Mouse (Mus musculus): ENCODE data around the gene Aox1. TPM values are rescaled to one million over a fixed set of nuclear protein-coding genes. Genes with fewer than 3 reads are reported as not detected.

Aox1 gene
- polyA plus RNA-seq, 1 experiment from 2014 or later, result 1.8 TPM

DNA sequence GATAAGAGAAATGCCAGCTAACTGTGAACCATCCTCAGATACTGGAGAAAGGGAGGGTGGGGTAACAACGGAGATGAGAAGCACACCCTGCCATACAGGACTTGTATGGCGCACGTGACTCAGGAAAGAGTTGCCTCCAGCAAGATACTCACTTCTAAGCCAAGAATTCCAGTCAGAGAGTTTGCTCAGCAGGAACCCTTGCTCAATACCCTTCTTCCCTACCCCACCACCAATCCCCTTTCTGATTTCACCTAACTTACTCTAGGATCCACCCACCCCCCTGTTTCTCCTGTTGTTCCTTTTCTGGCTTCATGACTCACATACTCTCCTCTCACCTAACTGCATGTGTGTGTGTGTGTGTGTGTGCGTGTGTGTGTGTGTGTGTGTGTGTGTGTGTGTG lies 81.6 kb downstream of the Aox1 start:
- peak; percentile 33 for TF ChIP-seq EP300 (IDR thresholded peaks at IDR 0.05)
- no peak for TF ChIP-seq CTCF (IDR thresholded peaks at IDR 0.05)
- no peaks in the 10 kb centered on the region for H3K36me3 ChIP-seq (ENCODE audit: insufficient read depth, low read length)
- peak; percentile 88 for DNase-seq (ENCODE audit: low spot score)
- H3K4me2 ChIP-seq (replicated peaks; ENCODE audit: low read depth, low read length), result no peak overlapping the region
- no peak overlapping the region for H3K4me3 ChIP-seq (ENCODE audit: low read depth, low read length)
- H3K9me3 ChIP-seq (ENCODE audit: low read length), result no peaks in the 10 kb centered on the region
- H3K27ac ChIP-seq (ENCODE audit: low read length), result no peak overlapping the region
- 70% methylated on average over 4 of the region's 4 CpGs for WGBS
- no peaks in the 10 kb centered on the region for H3K27me3 ChIP-seq (replicated peaks; ENCODE audit: insufficient read depth, low read length)
- ATAC-seq, result peak; percentile 74
- H3K9ac ChIP-seq (replicated peaks; ENCODE audit: low read depth), result no peak overlapping the region
- no peaks in the 10 kb centered on the region for H3K4me1 ChIP-seq (ENCODE audit: insufficient read depth, low read depth, low read length)

DNA sequence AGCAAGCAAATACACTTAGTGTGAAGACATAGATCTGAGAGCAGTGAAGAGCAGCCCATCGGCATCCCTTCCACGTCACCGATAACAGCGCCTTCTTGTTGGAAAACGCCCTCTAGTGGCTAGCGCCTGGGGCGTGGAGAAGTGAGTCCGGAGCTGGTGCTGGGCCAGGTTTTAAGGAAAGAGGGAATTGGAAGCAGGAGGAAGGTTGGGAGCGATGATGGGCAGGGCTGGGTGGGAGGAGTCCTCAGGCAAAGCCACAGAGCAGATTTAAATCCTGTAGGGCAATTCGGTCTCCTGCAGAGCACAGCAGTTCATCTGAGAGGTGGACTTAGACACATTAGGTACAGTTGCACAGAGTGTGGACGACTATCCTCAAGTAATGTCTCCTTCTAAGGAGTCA lies 83.1 kb downstream of the Aox1 start, which contains the start of gene Aox3:
Gene Aox3, plus strand, starts transcription at position 251 of the 400 bp plus-strand sequence.
- TF ChIP-seq EP300 (IDR thresholded peaks at IDR 0.05) (no peak), CTCF (IDR thresholded peaks at IDR 0.05) (peak; percentile 86)
- Histone ChIP-seq H3K4me3 (ENCODE audit: low read depth, low read length) (no peak within 1 kb of the TSS), H3K4me1 (ENCODE audit: insufficient read depth, low read depth, low read length) (no peaks in the 10 kb centered on the region), H3K9ac (replicated peaks; ENCODE audit: low read depth) (no peak within 1 kb of the TSS), H3K9me3 (ENCODE audit: low read length) (no peaks in the 10 kb centered on the region), H3K27me3 (replicated peaks; ENCODE audit: insufficient read depth, low read length) (no peaks in the 10 kb centered on the region), H3K36me3 (ENCODE audit: insufficient read depth, low read length) (no peaks in the 10 kb centered on the region), H3K27ac (ENCODE audit: low read length) (no peak within 1 kb of the TSS), H3K4me2 (replicated peaks; ENCODE audit: low read depth, low read length) (peak within 1 kb of the TSS; percentile 17)
- ATAC-seq, result peak; percentile 70
- DNase-seq (ENCODE audit: low spot score), result peak; percentile 92
- 12% methylated on average over 11 of the region's 11 CpGs for WGBS

DNA sequence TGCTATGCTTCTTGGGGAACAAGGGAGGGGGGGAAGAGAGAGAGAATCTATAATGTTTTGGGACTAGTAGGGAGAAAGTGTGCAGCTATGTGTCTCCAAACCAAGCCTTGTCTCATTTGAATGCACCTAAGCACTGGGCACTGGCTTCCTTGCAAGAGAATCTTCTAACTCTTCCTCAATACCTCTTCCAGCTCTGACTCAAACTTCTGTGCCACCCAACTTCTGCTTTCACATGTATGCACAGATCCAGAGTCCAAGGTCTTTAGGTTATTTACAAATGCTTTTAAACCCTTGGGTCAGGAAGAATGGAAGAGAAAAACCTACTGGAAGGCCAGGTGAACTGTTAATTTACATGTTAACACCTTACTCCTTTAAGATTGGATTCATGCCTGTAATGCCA lies 83.7 kb downstream of the Aox1 start:
- no peak overlapping the region for H3K27ac ChIP-seq (ENCODE audit: low read length)

GRCm38 (mm10) chr1:58114021-58114560 lies 84.4 kb downstream of the Aox1 start:
- Histone ChIP-seq H3K27ac (ENCODE audit: low read length) (no peak overlapping the region), H3K4me2 (replicated peaks; ENCODE audit: low read depth, low read length) (peak overlapping the region; percentile 17), H3K36me3 (ENCODE audit: insufficient read depth, low read length) (no peaks in the 10 kb centered on the region), H3K4me1 (ENCODE audit: insufficient read depth, low read depth, low read length) (no peaks in the 10 kb centered on the region), H3K27me3 (replicated peaks; ENCODE audit: insufficient read depth, low read length) (no peaks in the 10 kb centered on the region), H3K9ac (replicated peaks; ENCODE audit: low read depth) (no peak overlapping the region), H3K9me3 (ENCODE audit: low read length) (no peaks in the 10 kb centered on the region), H3K4me3 (ENCODE audit: low read depth, low read length) (no peak overlapping the region)
- TF ChIP-seq CTCF (IDR thresholded peaks at IDR 0.05) (no peak), EP300 (IDR thresholded peaks at IDR 0.05) (no peak)
- 39% methylated on average over 6 of the region's 6 CpGs for WGBS
- DNase-seq (ENCODE audit: low spot score) (peak; percentile 59), ATAC-seq (peak; percentile 65)

More for the DNA sequence above, 83.7 kb downstream of the Aox1 start:
- Histone ChIP-seq H3K4me3 (ENCODE audit: low read depth, low read length) (no peak overlapping the region), H3K9ac (replicated peaks; ENCODE audit: low read depth) (no peak overlapping the region), H3K27me3 (replicated peaks; ENCODE audit: insufficient read depth, low read length) (no peaks in the 10 kb centered on the region), H3K36me3 (ENCODE audit: insufficient read depth, low read length) (no peaks in the 10 kb centered on the region), H3K4me1 (ENCODE audit: insufficient read depth, low read depth, low read length) (no peaks in the 10 kb centered on the region), H3K9me3 (ENCODE audit: low read length) (no peaks in the 10 kb centered on the region), H3K4me2 (replicated peaks; ENCODE audit: low read depth, low read length) (peak overlapping the region; percentile 17)
- no peak for DNase-seq (ENCODE audit: low spot score)
- no peak for ATAC-seq
- no peak for TF ChIP-seq EP300 (IDR thresholded peaks at IDR 0.05)
- TF ChIP-seq CTCF (IDR thresholded peaks at IDR 0.05), result no peak

DNA sequence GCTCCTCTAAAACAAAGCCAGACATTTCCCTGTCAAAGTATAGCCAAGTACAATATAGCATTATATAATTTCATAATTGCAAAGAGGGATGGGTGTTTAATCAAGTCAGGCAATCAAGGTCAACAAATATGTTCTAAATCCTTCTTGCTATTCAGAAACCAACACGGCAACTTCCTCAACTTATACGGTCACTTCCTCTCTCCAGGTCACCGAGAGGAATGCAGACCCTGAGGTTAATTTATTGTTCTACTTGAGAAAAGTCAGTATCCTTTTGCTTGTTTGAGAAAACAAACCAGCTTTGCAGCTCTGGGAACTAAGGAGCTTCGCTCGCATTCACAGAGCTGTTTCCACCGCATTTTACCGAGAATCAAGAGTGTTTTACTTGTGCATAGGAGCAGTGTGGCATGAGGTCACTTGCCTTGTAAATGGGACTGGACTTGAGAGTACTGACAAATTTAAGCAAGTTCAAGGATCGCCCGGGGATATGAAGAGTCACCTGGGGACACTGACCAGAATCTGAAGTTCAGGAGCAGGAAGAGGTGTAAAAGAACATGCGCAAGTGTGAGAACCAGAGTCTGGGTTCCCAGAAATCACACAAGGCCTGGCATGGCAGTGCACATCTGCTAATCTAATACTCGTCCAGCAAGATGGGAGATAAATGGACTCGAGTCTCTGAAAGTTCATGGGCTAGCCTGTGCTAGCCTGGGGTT lies 85.1 kb downstream of the Aox1 start:
- no peaks in the 10 kb centered on the region for H3K4me1 ChIP-seq (ENCODE audit: insufficient read depth, low read depth, low read length)
- H3K27me3 ChIP-seq (replicated peaks; ENCODE audit: insufficient read depth, low read length), result no peaks in the 10 kb centered on the region
- H3K27ac ChIP-seq (ENCODE audit: low read length), result no peak overlapping the region
- no peak overlapping the region for H3K4me3 ChIP-seq (ENCODE audit: low read depth, low read length)
- no peaks in the 10 kb centered on the region for H3K36me3 ChIP-seq (ENCODE audit: insufficient read depth, low read length)
- no peak overlapping the region for H3K9ac ChIP-seq (replicated peaks; ENCODE audit: low read depth)
- peak overlapping the region; percentile 17; the same call in 1 of the 2 replicates for H3K4me2 ChIP-seq (replicated peaks; ENCODE audit: low read depth, low read length)
- 50% methylated on average over 12 of the region's 12 CpGs for WGBS
- DNase-seq (ENCODE audit: low spot score), result no peak
- no peaks in the 10 kb centered on the region for H3K9me3 ChIP-seq (ENCODE audit: low read length)
- ATAC-seq, result no peak
- TF ChIP-seq CTCF (IDR thresholded peaks at IDR 0.05) (no peak), EP300 (IDR thresholded peaks at IDR 0.05) (no peak)

DNA sequence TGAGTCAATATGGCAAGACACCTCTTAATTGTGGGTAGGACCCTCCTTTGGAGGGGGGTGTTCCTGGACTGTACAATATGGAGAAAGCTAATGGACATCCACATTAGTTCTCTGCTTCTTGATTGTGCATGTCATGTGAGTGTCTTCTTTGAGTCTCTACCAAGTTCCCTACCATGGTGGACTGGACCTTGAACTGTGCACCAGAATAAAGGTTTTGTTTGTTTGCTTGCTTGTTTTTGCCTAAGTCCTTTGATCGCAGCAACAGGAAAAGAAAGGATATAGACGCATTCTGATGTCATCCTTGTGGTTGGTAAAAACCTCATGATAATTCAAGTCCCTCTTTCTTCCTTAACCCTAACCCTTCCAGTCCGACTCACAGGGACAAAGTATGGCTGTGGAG lies 88.5 kb downstream of the Aox1 start:
- H3K27me3 ChIP-seq (replicated peaks; ENCODE audit: insufficient read depth, low read length), result no peaks in the 10 kb centered on the region
- DNase-seq (ENCODE audit: low spot score), result no peak
- 80% methylated on average over 3 of the region's 3 CpGs for WGBS

More for the DNA sequence above, 88.5 kb downstream of the Aox1 start:
- Histone ChIP-seq H3K9ac (replicated peaks; ENCODE audit: low read depth) (no peak overlapping the region), H3K36me3 (ENCODE audit: insufficient read depth, low read length) (no peaks in the 10 kb centered on the region), H3K27ac (ENCODE audit: low read length) (no peak overlapping the region), H3K4me3 (ENCODE audit: low read depth, low read length) (no peak overlapping the region), H3K4me1 (ENCODE audit: insufficient read depth, low read depth, low read length) (no peaks in the 10 kb centered on the region), H3K9me3 (ENCODE audit: low read length) (no peaks in the 10 kb centered on the region), H3K4me2 (replicated peaks; ENCODE audit: low read depth, low read length) (no peak overlapping the region)
- ATAC-seq, result no peak
- TF ChIP-seq EP300 (IDR thresholded peaks at IDR 0.05), result no peak
- TF ChIP-seq CTCF (IDR thresholded peaks at IDR 0.05), result no peak

Measured in lung, postnatal 0 days (tissue).